Mouse (Mus musculus) thymus, postnatal 10 days (tissue): Measurements from ENCODE around the gene Paqr8.

Experiments used
- DNase-seq, 2 experiments: peaks; one replicate each; pipeline ENCODE4 v3.0.0; 2021; ENCODE audit warnings: low spot score in 2 of 2

The Paqr8 gene

GRCm38 (mm10) chr1:20890404-20890921 is at the start of gene Paqr8:
Paqr8 (plus strand) TSS chr1:20890606.
- peak; percentile 51 to 64 for DNase-seq

GRCm38 (mm10) chr1:20856924-20857902 is 33.2 kb upstream of the Paqr8 start:
- DNase-seq = no peak

- no peak for DNase-seq
Measured at GRCm38 (mm10) chr1:20860775-20861174, 29.6 kb upstream of the Paqr8 start.

GRCm38 (mm10) chr1:20861865-20862264 is 28.5 kb upstream of the Paqr8 start:
- DNase-seq = no peak

GRCm38 (mm10) chr1:20863452-20864172 is 26.8 kb upstream of the Paqr8 start:
- no peak for DNase-seq

- DNase-seq = no peak
Measured at GRCm38 (mm10) chr1:20867241-20867902, 23.0 kb upstream of the Paqr8 start.

- DNase-seq = no peak
Measured at GRCm38 (mm10) chr1:20868036-20868435, 22.4 kb upstream of the Paqr8 start.

- no peak for DNase-seq
Measured at GRCm38 (mm10) chr1:20870887-20871286, 19.5 kb upstream of the Paqr8 start.

- DNase-seq = no peak
Measured at GRCm38 (mm10) chr1:20872496-20872895, 17.9 kb upstream of the Paqr8 start.

GRCm38 (mm10) chr1:20874061-20874460 is 16.3 kb upstream of the Paqr8 start:
- no peak for DNase-seq

GRCm38 (mm10) chr1:20877355-20877754 is 13.1 kb upstream of the Paqr8 start:
- no peak for DNase-seq

- no peak for DNase-seq
Measured at GRCm38 (mm10) chr1:20879361-20879760, 11.0 kb upstream of the Paqr8 start.

GRCm38 (mm10) chr1:20883079-20883478 is 7.3 kb upstream of the Paqr8 start:
- DNase-seq = no peak

GRCm38 (mm10) chr1:20889677-20890403 is 566 bp upstream of the Paqr8 start:
- no peak for DNase-seq

- peak; percentile 40 to 53 for DNase-seq
Measured at GRCm38 (mm10) chr1:20890941-20891399, 564 bp downstream of the Paqr8 start.

GRCm38 (mm10) chr1:20893059-20893458 is 2.7 kb downstream of the Paqr8 start:
- no peak for DNase-seq

GRCm38 (mm10) chr1:20898391-20898790 is 8.0 kb downstream of the Paqr8 start:
- no peak for DNase-seq

GRCm38 (mm10) chr1:20900336-20900735 is 9.9 kb downstream of the Paqr8 start:
- DNase-seq = no peak

GRCm38 (mm10) chr1:20905501-20906127 is 15.2 kb downstream of the Paqr8 start:
- no peak for DNase-seq

GRCm38 (mm10) chr1:20906128-20906515 is 15.7 kb downstream of the Paqr8 start:
- no peak for DNase-seq

GRCm38 (mm10) chr1:20908541-20908940 is 18.1 kb downstream of the Paqr8 start:
- no peak for DNase-seq
